ENCODE assay signal across 12 mouse cellular contexts in genomic region chr7:142439966-142440365, GRCm38 (mm10). TPM values are rescaled to one million over a fixed set of nuclear protein-coding genes. Genes with fewer than 3 reads are reported as not detected.
A peak's percentile ranks its signal among the peaks of the same experiment; 100 is the strongest.
DNase-seq lines count a peak whose midpoint lies in the region; ATAC-seq and TF ChIP-seq lines count a peak whose summit lies in the region.
"Had no signal": no experiment of that assay in that cellular context is flagged by ENCODE, and none has a peak within 500 bp of the region (broad histone marks: within the 10 kb centered on the region; RNA-seq: fewer than 3 reads in every experiment).

No protein-coding gene starts in this region.

- H3K4me1 ChIP-seq in heart, embryonic 12.5 days (replicated peaks), result peaks cover 34% of the 10 kb centered on the region
- peaks cover 13% of the 10 kb centered on the region for H3K4me1 ChIP-seq in midbrain, embryonic 10.5 days
- H3K4me1 ChIP-seq in midbrain, embryonic 16.5 days (ENCODE audit: control insufficient read depth, insufficient read depth, low read length), result no peaks in the 10 kb centered on the region
- peaks cover 5% of the 10 kb centered on the region; the same call in 1 of the 2 replicates for H3K4me1 ChIP-seq in stomach, postnatal 0 days (replicated peaks; ENCODE audit: control insufficient read depth, insufficient read depth)

- no peak overlapping the region for H3K4me2 ChIP-seq in heart, embryonic 12.5 days
- no peak overlapping the region for H3K4me2 ChIP-seq in midbrain, embryonic 16.5 days (ENCODE audit: low read length)
- no peak overlapping the region for H3K4me2 ChIP-seq in stomach, postnatal 0 days (replicated peaks; ENCODE audit: low read depth)

- intact Hi-C loops in heart, postnatal 14 days (cut with DNase I), result loop anchor here (1.0 to 5.0 kb wide), 5 partner anchors 57 to 232 kb away; no protein-coding TSS in a partner anchor

- no peak for ATAC-seq in heart, embryonic 12.5 days (ENCODE audit: insufficient number of reproducible peaks, low FRiP score)
- no peak for ATAC-seq in midbrain, embryonic 16.5 days
- ATAC-seq in stomach, postnatal 0 days (ENCODE audit: low FRiP score, low TSS enrichment), result no peak
- ATAC-seq in erythroid progenitor cell, adult 5-6 weeks (replicated peaks; ENCODE audit: low FRiP score, poor library complexity, severe bottlenecking), result no peak

- H3K9me3 ChIP-seq in heart, embryonic 12.5 days (replicated peaks), result no peaks in the 10 kb centered on the region
- no peaks in the 10 kb centered on the region for H3K9me3 ChIP-seq in midbrain, embryonic 10.5 days (replicated peaks)
- H3K9me3 ChIP-seq in midbrain, embryonic 16.5 days (replicated peaks; ENCODE audit: control insufficient read depth, low read length, poor library complexity, severe bottlenecking), result no peaks in the 10 kb centered on the region
- H3K9me3 ChIP-seq in stomach, postnatal 0 days (ENCODE audit: control insufficient read depth, low read length), result no peaks in the 10 kb centered on the region

- no peak for TF ChIP-seq EP300 in stomach, postnatal 0 days (optimal IDR thresholded peaks at IDR 0.05)

- DNase-seq in cerebellum, adult 11-12 months, result peak; percentile 62
- no peak for DNase-seq in cerebellum, adult 9-10 months
- no peak for DNase-seq in heart, postnatal 14 days
- DNase-seq in midbrain, embryonic 10.5 days (ENCODE audit: low spot score), result no peak
- DNase-seq in stomach, postnatal 0 days (ENCODE audit: low spot score), result no peak

- H3K36me3 ChIP-seq in heart, embryonic 12.5 days, result no peaks in the 10 kb centered on the region
- H3K36me3 ChIP-seq in midbrain, embryonic 10.5 days, result no peaks in the 10 kb centered on the region
- H3K36me3 ChIP-seq in midbrain, embryonic 16.5 days (ENCODE audit: control insufficient read depth, insufficient read depth, low read length), result no peaks in the 10 kb centered on the region
- H3K36me3 ChIP-seq in stomach, postnatal 0 days (ENCODE audit: control insufficient read depth, insufficient read depth, low read length), result no peaks in the 10 kb centered on the region

- no peak for TF ChIP-seq CTCF in stomach, postnatal 0 days (IDR thresholded peaks at IDR 0.05; ENCODE audit: low read depth)

- peak overlapping the region; percentile 37; the same call in 1 of the 2 replicates for H3K9ac ChIP-seq in heart, embryonic 12.5 days
- no peak overlapping the region for H3K9ac ChIP-seq in midbrain, embryonic 16.5 days (ENCODE audit: low read depth, low read length)
- peak overlapping the region; percentile 52; the same call in 1 of the 2 replicates for H3K9ac ChIP-seq in stomach, postnatal 0 days (ENCODE audit: low read length)

- WGBS in heart, embryonic 12.5 days, result 84% methylated on average over 14 of the region's 14 CpGs
- 88% methylated on average over 14 of the region's 14 CpGs for WGBS in midbrain, embryonic 10.5 days
- WGBS in midbrain, embryonic 16.5 days, result 82% methylated on average over 14 of the region's 14 CpGs
- 59% methylated on average over 14 of the region's 14 CpGs for WGBS in stomach, postnatal 0 days

- H3K4me3 ChIP-seq in heart, embryonic 12.5 days, result no peak overlapping the region
- no peak overlapping the region for H3K4me3 ChIP-seq in midbrain, embryonic 10.5 days
- H3K4me3 ChIP-seq in midbrain, embryonic 16.5 days (ENCODE audit: low read depth, low read length), result no peak overlapping the region
- H3K4me3 ChIP-seq in stomach, postnatal 0 days (ENCODE audit: low read depth, low read length), result no peak overlapping the region
- H3K4me3 ChIP-seq: layer of hippocampus, adult 2 months had no signal

- no peaks in the 10 kb centered on the region for H3K27me3 ChIP-seq in heart, embryonic 12.5 days (replicated peaks)
- peaks cover 21% of the 10 kb centered on the region for H3K27me3 ChIP-seq in midbrain, embryonic 10.5 days (ENCODE audit: low read depth, poor library complexity, severe bottlenecking)
- H3K27me3 ChIP-seq in midbrain, embryonic 16.5 days (ENCODE audit: control insufficient read depth, insufficient read depth, low read depth, low read length), result no peaks in the 10 kb centered on the region
- no peaks in the 10 kb centered on the region for H3K27me3 ChIP-seq in stomach, postnatal 0 days (ENCODE audit: control insufficient read depth, insufficient read depth, low read length)

- H3K27ac ChIP-seq in heart, embryonic 12.5 days (ENCODE audit: poor library complexity, severe bottlenecking), result 0 out of 2 replicates have a peak overlapping the region, but pooled peaks have one; percentile 76
- H3K27ac ChIP-seq in midbrain, embryonic 10.5 days (replicated peaks), result peak overlapping the region; percentile 60; the same call in 1 of the 2 replicates
- H3K27ac ChIP-seq in midbrain, embryonic 16.5 days (ENCODE audit: low read length), result no peak overlapping the region
- peak overlapping the region; percentile 88 for H3K27ac ChIP-seq in stomach, postnatal 0 days (replicated peaks)
- H3K27ac ChIP-seq: layer of hippocampus, adult 2 months had no signal

RNA-seq across cellular contexts. Expression of gene Tnni2, which starts 1.6 kb away (rescaled TPM):
- polyA plus RNA-seq in heart, embryonic 12.5 days (2016; fragmentation: Nextera tagmentation; extraction: Ambion mirVana), result 50.6 and 53.5 TPM in 2 replicates
- total RNA-seq in heart, postnatal 14 days (2021), result 1 to 10 TPM; 5.7 to 7.8 TPM
- polyA plus RNA-seq in midbrain, embryonic 10.5 days (2016; fragmentation: Nextera tagmentation; extraction: Ambion mirVana), result 0.52 and 1.5 TPM in 2 replicates
- 0.51 and 0.78 TPM in 2 replicates for polyA plus RNA-seq in midbrain, embryonic 16.5 days (2015; fragmentation: Nextera tagmentation; extraction: Ambion mirVana)
- 19.1 and 19.6 TPM in 2 replicates for polyA plus RNA-seq in stomach, postnatal 0 days (2015; fragmentation: Nextera tagmentation; extraction: Ambion mirVana)
- total RNA-seq in erythroid progenitor cell, adult 5-6 weeks (2015; ENCODE audit: low replicate concordance), result not detected in 2 replicates
- total RNA-seq in erythroid progenitor cell, adult 5-6 weeks (2017; ENCODE audit: low replicate concordance), result not detected in 2 replicates
- total RNA-seq: layer of hippocampus, adult 2 months had no signal

RNA-seq across cellular contexts. Expression of gene Syt8, which starts 5.3 kb away (rescaled TPM):
- 0.28 and 0.57 TPM in 2 replicates for polyA plus RNA-seq in heart, embryonic 12.5 days (2016; fragmentation: Nextera tagmentation; extraction: Ambion mirVana)
- total RNA-seq in heart, postnatal 14 days (2021), result not detected
- 0.34 TPM in 1 of 2 replicates, not detected in the other for polyA plus RNA-seq in midbrain, embryonic 10.5 days (2016; fragmentation: Nextera tagmentation; extraction: Ambion mirVana)
- not detected in 2 replicates for polyA plus RNA-seq in midbrain, embryonic 16.5 days (2015; fragmentation: Nextera tagmentation; extraction: Ambion mirVana)
- 70.7 and 78.9 TPM in 2 replicates for polyA plus RNA-seq in stomach, postnatal 0 days (2015; fragmentation: Nextera tagmentation; extraction: Ambion mirVana)
- not detected in 2 replicates for total RNA-seq in erythroid progenitor cell, adult 5-6 weeks (2015; ENCODE audit: low replicate concordance)
- total RNA-seq in erythroid progenitor cell, adult 5-6 weeks (2017; ENCODE audit: low replicate concordance), result not detected in 2 replicates
- total RNA-seq: adrenal gland, postnatal 14 days; common myeloid progenitor, adult 5-6 weeks; layer of hippocampus, adult 2 months had no signal
- polyA plus RNA-seq: limb, embryonic 11.5 days had no signal

RNA-seq across cellular contexts. Expression of gene Lsp1, which starts 20.6 kb away (rescaled TPM):
- 33.4 and 38.4 TPM in 2 replicates for polyA plus RNA-seq in heart, embryonic 12.5 days (2016; fragmentation: Nextera tagmentation; extraction: Ambion mirVana)
- 10 to 100 TPM; 63.5 to 77.2 TPM for total RNA-seq in heart, postnatal 14 days (2021)
- 14.2 and 15.0 TPM in 2 replicates for polyA plus RNA-seq in midbrain, embryonic 10.5 days (2016; fragmentation: Nextera tagmentation; extraction: Ambion mirVana)
- polyA plus RNA-seq in midbrain, embryonic 16.5 days (2015; fragmentation: Nextera tagmentation; extraction: Ambion mirVana), result 4.8 and 5.1 TPM in 2 replicates
- 107 and 110 TPM in 2 replicates for polyA plus RNA-seq in stomach, postnatal 0 days (2015; fragmentation: Nextera tagmentation; extraction: Ambion mirVana)
- 88.0 and 115 TPM in 2 replicates for total RNA-seq in erythroid progenitor cell, adult 5-6 weeks (2015; ENCODE audit: low replicate concordance)
- 64.5 and 76.5 TPM in 2 replicates for total RNA-seq in erythroid progenitor cell, adult 5-6 weeks (2017; ENCODE audit: low replicate concordance)

RNA-seq across cellular contexts. Expression of gene Ctsd, which starts 52.1 kb away (rescaled TPM):
- polyA plus RNA-seq in heart, embryonic 12.5 days (2016; fragmentation: Nextera tagmentation; extraction: Ambion mirVana), result 431 and 436 TPM in 2 replicates
- 100 to 1,000 TPM; 572 to 613 TPM for total RNA-seq in heart, postnatal 14 days (2021)
- polyA plus RNA-seq in midbrain, embryonic 10.5 days (2016; fragmentation: Nextera tagmentation; extraction: Ambion mirVana), result 145 and 171 TPM in 2 replicates
- polyA plus RNA-seq in midbrain, embryonic 16.5 days (2015; fragmentation: Nextera tagmentation; extraction: Ambion mirVana), result 243 and 289 TPM in 2 replicates
- polyA plus RNA-seq in stomach, postnatal 0 days (2015; fragmentation: Nextera tagmentation; extraction: Ambion mirVana), result 798 and 841 TPM in 2 replicates
- 207 and 227 TPM in 2 replicates for total RNA-seq in erythroid progenitor cell, adult 5-6 weeks (2015; ENCODE audit: low replicate concordance)
- 161 and 184 TPM in 2 replicates for total RNA-seq in erythroid progenitor cell, adult 5-6 weeks (2017; ENCODE audit: low replicate concordance)

RNA-seq across cellular contexts. Expression of gene Gm49369, which starts 57.5 kb away (rescaled TPM):
- 3.0 TPM in 1 of 2 replicates, not detected in the other for polyA plus RNA-seq in heart, embryonic 12.5 days (2016; fragmentation: Nextera tagmentation; extraction: Ambion mirVana)
- 1 to 10 TPM; 2.4 to 6.7 TPM for total RNA-seq in heart, postnatal 14 days (2021)
- polyA plus RNA-seq in midbrain, embryonic 10.5 days (2016; fragmentation: Nextera tagmentation; extraction: Ambion mirVana), result 0.75 TPM in 1 of 2 replicates, not detected in the other
- 2.5 and 3.4 TPM in 2 replicates for polyA plus RNA-seq in midbrain, embryonic 16.5 days (2015; fragmentation: Nextera tagmentation; extraction: Ambion mirVana)
- 0.80 and 0.81 TPM in 2 replicates for polyA plus RNA-seq in stomach, postnatal 0 days (2015; fragmentation: Nextera tagmentation; extraction: Ambion mirVana)
- total RNA-seq in erythroid progenitor cell, adult 5-6 weeks (2015; ENCODE audit: low replicate concordance), result not detected in 2 replicates
- total RNA-seq in erythroid progenitor cell, adult 5-6 weeks (2017; ENCODE audit: low replicate concordance), result 143 and 216 TPM in 2 replicates

Comparison
In these comparisons a context has a peak if more than half of its experiments do, and no peak if none do; other contexts are left out.
1. RNA of gene Syt8, which starts 5.3 kb away (polyA plus RNA-seq): 70.7 to 78.9 TPM in stomach, postnatal 0 days; 0.28 to 0.57 TPM in heart, embryonic 12.5 days, 0.34 TPM in midbrain, embryonic 10.5 days and not detected in midbrain, embryonic 16.5 days; every median in the first group is over 10 times any median in the second.